Mouse (Mus musculus) CD8-positive naive resting alpha-beta T cell, adult 2 months (primary cell): Measurements from ENCODE around the gene Wfdc18.
A peak's percentile ranks its signal among the peaks of the same experiment; 100 is the strongest.

Source experiments
- DNase-seq, 2 experiments: peaks; one replicate each; pipeline ENCODE4 v3.0.0; 2022; ENCODE audit warnings: low read depth in 2 of 2, low spot score in 2 of 2

Gene Wfdc18

GRCm38 (mm10) chr11:83742731-83743355, 34.0 kb downstream of the Wfdc18 start:
- DNase-seq, result no peak

GRCm38 (mm10) chr11:83743525-83743924, 34.7 kb downstream of the Wfdc18 start:
- no peak for DNase-seq

GRCm38 (mm10) chr11:83746152-83746551, 37.3 kb downstream of the Wfdc18 start:
- DNase-seq, result no peak

GRCm38 (mm10) chr11:83746681-83747080, 37.9 kb downstream of the Wfdc18 start, which contains the start of gene Wfdc21:
Gene Wfdc21, plus strand, starts transcription at chr11:83746940.
- DNase-seq, result no peak

GRCm38 (mm10) chr11:83747376-83748265, 38.8 kb downstream of the Wfdc18 start:
- DNase-seq, result no peak

- DNase-seq, result peak; percentile 79 to 85
Observed at GRCm38 (mm10) chr11:83753581-83754181, 44.9 kb downstream of the Wfdc18 start, which contains the start of gene Heatr6. Gene Heatr6, plus strand, starts transcription at chr11:83753696.

GRCm38 (mm10) chr11:83754227-83754626, 45.4 kb downstream of the Wfdc18 start:
- no peak for DNase-seq
